Mouse (Mus musculus): ENCODE measurements around the gene Mctp2. TPM values are rescaled to one million over a fixed set of nuclear protein-coding genes. Genes with fewer than 3 reads are reported as not detected.

Gene Mctp2
- polyA plus RNA-seq, 1 experiment, result 3.7 TPM

DNA sequence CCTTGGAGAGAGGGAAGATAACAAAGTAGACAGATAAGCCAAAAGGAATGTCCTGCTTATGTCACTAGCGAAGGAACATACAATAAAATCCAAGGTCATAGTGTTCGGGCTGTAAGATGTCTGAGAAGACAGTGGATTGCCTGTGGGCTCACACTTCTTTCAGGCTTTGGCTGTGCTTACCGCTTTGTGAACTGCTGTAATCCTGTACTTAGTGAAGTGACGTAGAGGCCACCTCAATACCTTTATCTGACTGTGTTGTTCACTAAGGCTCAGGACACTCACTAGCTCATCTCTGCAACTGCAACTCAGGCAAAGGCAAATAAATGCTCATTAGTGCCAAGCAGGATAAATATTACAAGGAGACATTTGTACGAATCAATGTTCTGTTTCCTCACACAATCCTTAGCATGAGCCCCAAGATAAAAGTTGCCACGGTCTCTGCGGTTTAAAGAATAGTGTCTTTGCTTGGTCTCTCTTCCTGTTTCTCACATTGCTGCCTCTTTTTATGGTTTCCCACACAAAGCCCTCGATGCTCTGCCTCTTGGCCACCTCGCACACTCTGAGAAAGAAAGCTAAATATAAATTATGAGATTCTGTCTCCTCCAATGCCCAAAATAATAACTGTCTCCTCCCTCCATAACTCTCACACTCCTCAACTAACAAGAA is 8.1 kb upstream of the Mctp2 start:
- DNase-seq, result peak; percentile 39
- Histone ChIP-seq H3K4me1 (replicated peaks; ENCODE audit: control insufficient read depth, insufficient read depth, low read length) (peaks cover 8% of the 10 kb centered on the region; the same call in 1 of the 2 replicates), H3K27me3 (ENCODE audit: control insufficient read depth, insufficient read depth, low read length) (no peaks in the 10 kb centered on the region), H3K4me3 (ENCODE audit: control insufficient read depth, insufficient read depth, low read length) (no peak overlapping the region), H3K36me3 (ENCODE audit: control insufficient read depth, insufficient read depth, low read length) (no peaks in the 10 kb centered on the region), H3K27ac (ENCODE audit: control insufficient read depth, insufficient read depth, low read length) (no peak overlapping the region)
- no peak for TF ChIP-seq POLR2A (IDR thresholded peaks at IDR 0.05; ENCODE audit: control insufficient read depth, extremely low read depth, insufficient read depth, low read length, poor library complexity)
- TF ChIP-seq CTCF (IDR thresholded peaks at IDR 0.05; ENCODE audit: borderline replicate concordance, control insufficient read depth, extremely low read depth, insufficient read depth, low read length, poor library complexity), result no peak
- WGBS, result 19% methylated on average over 9 of the region's 9 CpGs

DNA sequence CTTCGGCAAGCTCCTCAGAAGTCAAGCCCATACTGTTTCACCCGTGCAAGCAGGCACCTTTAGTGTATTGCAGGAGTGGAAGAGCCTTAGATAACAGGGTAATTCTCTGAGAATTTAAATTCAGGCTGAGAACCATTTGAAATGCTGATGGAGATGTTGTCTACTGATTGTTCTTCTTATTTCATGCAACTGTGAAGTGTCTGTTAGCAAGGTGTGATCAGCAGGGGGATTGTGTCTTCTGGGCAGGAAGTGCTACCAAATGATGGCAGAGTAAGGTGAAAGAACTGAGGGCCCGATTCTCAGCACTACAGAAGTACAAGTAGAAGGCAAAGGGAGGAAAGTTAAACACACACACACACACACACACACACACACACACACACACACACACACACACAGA is 7.5 kb upstream of the Mctp2 start:
- Histone ChIP-seq H3K4me3 (ENCODE audit: control insufficient read depth, insufficient read depth, low read length) (no peak overlapping the region), H3K4me1 (replicated peaks; ENCODE audit: control insufficient read depth, insufficient read depth, low read length) (peaks cover 8% of the 10 kb centered on the region; the same call in 1 of the 2 replicates), H3K27ac (ENCODE audit: control insufficient read depth, insufficient read depth, low read length) (no peak overlapping the region), H3K36me3 (ENCODE audit: control insufficient read depth, insufficient read depth, low read length) (no peaks in the 10 kb centered on the region), H3K27me3 (ENCODE audit: control insufficient read depth, insufficient read depth, low read length) (no peaks in the 10 kb centered on the region)
- WGBS, result 59% methylated on average over 3 of the region's 3 CpGs
- no peak for TF ChIP-seq POLR2A (IDR thresholded peaks at IDR 0.05; ENCODE audit: control insufficient read depth, extremely low read depth, insufficient read depth, low read length, poor library complexity)
- TF ChIP-seq CTCF (IDR thresholded peaks at IDR 0.05; ENCODE audit: borderline replicate concordance, control insufficient read depth, extremely low read depth, insufficient read depth, low read length, poor library complexity), result no peak
- no peak for DNase-seq

DNA sequence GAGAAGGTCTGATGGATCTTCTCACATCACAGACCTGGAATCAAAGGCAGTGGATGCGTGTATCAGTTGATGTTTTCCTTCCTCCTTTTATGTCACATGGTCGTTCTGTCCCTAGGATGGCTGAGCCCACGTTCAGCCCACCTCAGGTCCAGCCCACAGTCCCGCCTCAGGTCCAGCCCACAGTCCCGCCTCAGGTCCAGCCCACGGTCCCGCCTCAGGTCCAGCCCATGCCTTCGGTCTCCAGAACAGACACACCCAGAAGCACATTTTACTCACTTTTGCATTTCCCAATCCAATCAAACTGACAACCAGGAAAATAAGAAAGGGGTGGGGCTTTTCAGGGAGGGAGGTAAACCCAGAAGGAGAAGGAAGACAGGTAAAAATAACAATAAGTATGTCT is 5.2 kb upstream of the Mctp2 start:
- no peak for DNase-seq
- H3K4me1 ChIP-seq (replicated peaks; ENCODE audit: control insufficient read depth, insufficient read depth, low read length), result peaks cover 10% of the 10 kb centered on the region; the same call in 1 of the 2 replicates
- WGBS, result 75% methylated on average over 8 of the region's 8 CpGs
- H3K27ac ChIP-seq (ENCODE audit: control insufficient read depth, insufficient read depth, low read length), result no peak overlapping the region
- H3K36me3 ChIP-seq (ENCODE audit: control insufficient read depth, insufficient read depth, low read length), result no peaks in the 10 kb centered on the region
- no peak for TF ChIP-seq CTCF (IDR thresholded peaks at IDR 0.05; ENCODE audit: borderline replicate concordance, control insufficient read depth, extremely low read depth, insufficient read depth, low read length, poor library complexity)
- TF ChIP-seq POLR2A (IDR thresholded peaks at IDR 0.05; ENCODE audit: control insufficient read depth, extremely low read depth, insufficient read depth, low read length, poor library complexity), result no peak
- no peak overlapping the region for H3K4me3 ChIP-seq (ENCODE audit: control insufficient read depth, insufficient read depth, low read length)
- no peaks in the 10 kb centered on the region for H3K27me3 ChIP-seq (ENCODE audit: control insufficient read depth, insufficient read depth, low read length)

DNA sequence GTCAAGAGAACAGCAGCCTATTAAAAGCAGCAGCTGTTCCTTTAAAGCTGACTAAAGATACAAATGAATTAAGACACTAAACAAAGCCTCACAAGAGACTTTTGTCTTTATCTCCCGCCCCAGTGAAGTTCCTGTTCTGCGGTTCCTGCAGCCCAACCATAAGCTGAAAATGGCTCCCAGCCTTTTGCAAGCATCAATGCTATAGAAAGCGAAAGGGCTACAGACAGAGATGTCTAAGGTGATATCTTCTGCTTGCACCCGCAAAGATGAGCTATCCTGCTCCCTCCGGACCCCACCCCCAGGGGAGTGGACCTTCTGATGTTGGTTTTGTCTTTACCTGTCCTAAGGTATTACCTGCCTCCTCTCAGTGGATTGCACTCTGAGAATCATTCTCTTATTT is 1.7 kb upstream of the Mctp2 start:
- TF ChIP-seq CTCF (IDR thresholded peaks at IDR 0.05; ENCODE audit: borderline replicate concordance, control insufficient read depth, extremely low read depth, insufficient read depth, low read length, poor library complexity) (no peak), POLR2A (IDR thresholded peaks at IDR 0.05; ENCODE audit: control insufficient read depth, extremely low read depth, insufficient read depth, low read length, poor library complexity) (no peak)
- H3K4me1 ChIP-seq (replicated peaks; ENCODE audit: control insufficient read depth, insufficient read depth, low read length), result peaks cover 7% of the 10 kb centered on the region
- H3K36me3 ChIP-seq (ENCODE audit: control insufficient read depth, insufficient read depth, low read length), result no peaks in the 10 kb centered on the region
- H3K4me3 ChIP-seq (ENCODE audit: control insufficient read depth, insufficient read depth, low read length), result no peak overlapping the region
- WGBS, result 9% methylated on average over 5 of the region's 5 CpGs
- DNase-seq, result peak; percentile 22
- 0 out of 2 replicates have a peak overlapping the region, but pooled peaks have one; percentile 31 for H3K27ac ChIP-seq (ENCODE audit: control insufficient read depth, insufficient read depth, low read length)
- H3K27me3 ChIP-seq (ENCODE audit: control insufficient read depth, insufficient read depth, low read length), result no peaks in the 10 kb centered on the region

DNA sequence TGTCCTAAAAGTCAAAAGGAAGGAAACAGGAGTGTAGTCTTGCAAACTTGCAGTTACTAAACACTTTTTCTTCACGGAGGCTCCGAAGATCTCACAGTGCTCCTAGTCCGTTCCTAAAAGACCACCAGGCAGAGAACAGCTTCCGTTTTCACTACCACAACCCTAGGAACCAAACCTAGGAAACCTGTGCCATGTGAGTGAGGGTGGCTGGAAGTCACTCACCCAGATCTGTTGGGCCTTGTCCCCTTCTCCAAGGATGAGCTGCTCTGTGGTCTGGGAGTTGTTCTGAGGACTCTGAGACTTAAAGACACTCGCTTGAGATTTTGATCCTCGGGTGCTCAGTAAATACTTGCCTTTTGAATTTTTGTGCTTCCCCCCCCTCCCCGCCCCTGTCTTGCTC is 439 bp upstream of the Mctp2 start:
- no peak for DNase-seq
- TF ChIP-seq CTCF (IDR thresholded peaks at IDR 0.05; ENCODE audit: borderline replicate concordance, control insufficient read depth, extremely low read depth, insufficient read depth, low read length, poor library complexity) (no peak), POLR2A (IDR thresholded peaks at IDR 0.05; ENCODE audit: control insufficient read depth, extremely low read depth, insufficient read depth, low read length, poor library complexity) (no peak)
- 12% methylated on average over 7 of the region's 7 CpGs for WGBS
- Histone ChIP-seq H3K27ac (ENCODE audit: control insufficient read depth, insufficient read depth, low read length) (peak overlapping the region; percentile 63), H3K4me1 (replicated peaks; ENCODE audit: control insufficient read depth, insufficient read depth, low read length) (peaks cover 7% of the 10 kb centered on the region), H3K27me3 (ENCODE audit: control insufficient read depth, insufficient read depth, low read length) (no peaks in the 10 kb centered on the region), H3K4me3 (ENCODE audit: control insufficient read depth, insufficient read depth, low read length) (peak overlapping the region; percentile 65), H3K36me3 (ENCODE audit: control insufficient read depth, insufficient read depth, low read length) (no peaks in the 10 kb centered on the region)

DNA sequence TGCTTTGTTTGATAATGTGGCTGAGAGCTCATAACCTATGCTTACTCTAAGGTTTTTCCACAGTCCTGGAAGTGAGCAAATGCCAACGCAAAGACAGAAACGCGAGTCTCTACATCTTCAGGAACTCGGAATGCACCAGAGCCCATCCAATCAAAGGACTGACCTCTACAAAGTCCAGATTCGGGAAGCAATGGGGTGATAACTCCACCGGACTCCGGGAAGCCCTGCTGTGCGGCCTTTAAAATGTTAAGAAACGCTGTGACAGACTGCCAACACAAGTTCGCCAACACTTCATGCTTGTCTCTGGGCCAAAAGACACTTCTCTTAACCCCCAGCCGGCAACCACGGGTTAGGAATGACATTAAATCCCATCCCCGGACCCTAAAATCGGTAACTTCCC is 437 bp downstream of the Mctp2 start:
- H3K4me1 ChIP-seq (replicated peaks; ENCODE audit: control insufficient read depth, insufficient read depth, low read length), result peaks cover 7% of the 10 kb centered on the region
- TF ChIP-seq POLR2A (IDR thresholded peaks at IDR 0.05; ENCODE audit: control insufficient read depth, extremely low read depth, insufficient read depth, low read length, poor library complexity), result no peak
- no peak for TF ChIP-seq CTCF (IDR thresholded peaks at IDR 0.05; ENCODE audit: borderline replicate concordance, control insufficient read depth, extremely low read depth, insufficient read depth, low read length, poor library complexity)
- H3K4me3 ChIP-seq (ENCODE audit: control insufficient read depth, insufficient read depth, low read length), result peak overlapping the region; percentile 65
- no peaks in the 10 kb centered on the region for H3K27me3 ChIP-seq (ENCODE audit: control insufficient read depth, insufficient read depth, low read length)
- WGBS, result under 1% methylated on average over 14 of the region's 14 CpGs
- no peak overlapping the region for H3K27ac ChIP-seq (ENCODE audit: control insufficient read depth, insufficient read depth, low read length)
- DNase-seq, result no peak
- H3K36me3 ChIP-seq (ENCODE audit: control insufficient read depth, insufficient read depth, low read length), result no peaks in the 10 kb centered on the region
